Mouse (Mus musculus): Measurements from ENCODE around the gene Btla. TPM values are rescaled to one million over a fixed set of nuclear protein-coding genes. Genes with fewer than 3 reads are reported as not detected.

Gene Btla
- polyA plus RNA-seq (2015; fragmentation: Nextera tagmentation; extraction: Ambion mirVana), result 0.06 and 0.10 TPM in 2 replicates

DNA sequence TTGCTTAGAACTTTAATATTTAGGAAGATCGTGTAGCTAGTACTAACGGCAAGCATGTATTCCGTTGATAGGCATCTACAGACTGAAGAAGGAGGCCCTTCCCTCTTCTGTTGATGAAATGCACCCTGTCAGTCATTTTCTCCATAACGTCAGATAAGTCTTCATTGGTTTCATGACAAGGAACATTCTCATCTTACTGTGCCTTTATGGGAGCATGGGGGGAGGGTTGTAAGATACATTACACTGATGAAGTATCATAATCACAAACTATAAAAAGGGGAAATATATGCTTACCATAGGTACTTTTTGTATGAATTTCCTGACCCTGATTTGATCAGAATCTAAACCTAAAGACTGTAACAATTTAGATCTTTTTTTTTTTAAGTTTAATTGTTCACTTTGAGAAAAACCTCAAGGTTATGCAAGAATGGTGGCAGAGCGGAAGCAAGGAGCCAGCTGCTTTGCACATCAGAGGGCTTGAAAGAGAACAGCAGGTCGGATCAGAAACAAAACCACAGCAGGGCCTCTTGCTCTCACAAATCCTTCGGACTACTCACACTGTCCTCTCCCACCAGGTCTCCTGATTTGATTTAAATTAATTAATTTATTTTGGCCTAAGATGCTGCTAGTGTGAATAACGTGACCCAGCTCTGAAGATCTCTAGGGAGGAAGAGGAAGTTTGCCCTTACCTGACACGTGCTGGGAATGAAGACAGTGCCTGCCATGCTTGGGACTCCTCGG lies at the start of gene Btla:
Btla (plus strand) TSS at position 668 of the 741 bp plus-strand sequence.
- Histone ChIP-seq H3K9ac (replicated peaks; ENCODE audit: low read depth, low read length) (no peak within 1 kb of the TSS), H3K4me3 (replicated peaks; ENCODE audit: low read length) (no peak within 1 kb of the TSS), H3K4me1 (replicated peaks; ENCODE audit: control insufficient read depth, insufficient read depth, low read length) (no peaks in the 10 kb centered on the region), H3K27me3 (replicated peaks; ENCODE audit: control insufficient read depth, insufficient read depth, low read length) (no peaks in the 10 kb centered on the region), H3K27ac (ENCODE audit: low read length) (no peak within 1 kb of the TSS), H3K36me3 (ENCODE audit: control insufficient read depth, insufficient read depth) (no peaks in the 10 kb centered on the region), H3K9me3 (ENCODE audit: control insufficient read depth, low read length) (no peaks in the 10 kb centered on the region), H3K4me2 (ENCODE audit: low read length) (no peak within 1 kb of the TSS)
- WGBS, result 32% methylated on average over 10 of the region's 10 CpGs
- no peak for ATAC-seq

GRCm38 (mm10) chr16:45178552-45178951 lies 45.6 kb upstream of the Btla start:
- ATAC-seq, result no peak
- no peaks in the 10 kb centered on the region for H3K27me3 ChIP-seq (replicated peaks; ENCODE audit: control insufficient read depth, insufficient read depth, low read length)
- 85% methylated on average over 2 of the region's 2 CpGs for WGBS
- no peak overlapping the region for H3K4me2 ChIP-seq (ENCODE audit: low read length)
- no peaks in the 10 kb centered on the region for H3K9me3 ChIP-seq (ENCODE audit: control insufficient read depth, low read length)
- H3K9ac ChIP-seq (replicated peaks; ENCODE audit: low read depth, low read length), result no peak overlapping the region
- no peaks in the 10 kb centered on the region for H3K4me1 ChIP-seq (replicated peaks; ENCODE audit: control insufficient read depth, insufficient read depth, low read length)
- no peak overlapping the region for H3K4me3 ChIP-seq (replicated peaks; ENCODE audit: low read length)
- H3K27ac ChIP-seq (ENCODE audit: low read length), result no peak overlapping the region
- peaks cover 5% of the 10 kb centered on the region; the same call in 1 of the 2 replicates for H3K36me3 ChIP-seq (ENCODE audit: control insufficient read depth, insufficient read depth)

- Histone ChIP-seq H3K4me3 (replicated peaks; ENCODE audit: low read length) (no peak overlapping the region), H3K9me3 (ENCODE audit: control insufficient read depth, low read length) (no peaks in the 10 kb centered on the region), H3K27me3 (replicated peaks; ENCODE audit: control insufficient read depth, insufficient read depth, low read length) (no peaks in the 10 kb centered on the region), H3K9ac (replicated peaks; ENCODE audit: low read depth, low read length) (no peak overlapping the region), H3K27ac (ENCODE audit: low read length) (no peak overlapping the region), H3K4me1 (replicated peaks; ENCODE audit: control insufficient read depth, insufficient read depth, low read length) (no peaks in the 10 kb centered on the region), H3K36me3 (ENCODE audit: control insufficient read depth, insufficient read depth) (peaks cover 12% of the 10 kb centered on the region), H3K4me2 (ENCODE audit: low read length) (no peak overlapping the region)
- WGBS, result 93% methylated on average over 5 of the region's 5 CpGs
- no peak for ATAC-seq
These were observed 42.3 kb upstream of the Btla start for GRCm38 (mm10) chr16:45181824-45182223.

GRCm38 (mm10) chr16:45192613-45193012 lies 31.5 kb upstream of the Btla start:
- peak; percentile 66 for ATAC-seq
- Histone ChIP-seq H3K27me3 (replicated peaks; ENCODE audit: control insufficient read depth, insufficient read depth, low read length) (no peaks in the 10 kb centered on the region), H3K4me3 (replicated peaks; ENCODE audit: low read length) (no peak overlapping the region), H3K9ac (replicated peaks; ENCODE audit: low read depth, low read length) (no peak overlapping the region), H3K4me2 (ENCODE audit: low read length) (no peak overlapping the region), H3K9me3 (ENCODE audit: control insufficient read depth, low read length) (no peaks in the 10 kb centered on the region), H3K4me1 (replicated peaks; ENCODE audit: control insufficient read depth, insufficient read depth, low read length) (no peaks in the 10 kb centered on the region), H3K36me3 (ENCODE audit: control insufficient read depth, insufficient read depth) (peaks cover 6% of the 10 kb centered on the region), H3K27ac (ENCODE audit: low read length) (no peak overlapping the region)
- 0% methylated on average over 1 of the region's 1 CpGs for WGBS

- ATAC-seq, result peak; percentile 91
These were observed 27.3 kb upstream of the Btla start for GRCm38 (mm10) chr16:45196816-45197215.

DNA sequence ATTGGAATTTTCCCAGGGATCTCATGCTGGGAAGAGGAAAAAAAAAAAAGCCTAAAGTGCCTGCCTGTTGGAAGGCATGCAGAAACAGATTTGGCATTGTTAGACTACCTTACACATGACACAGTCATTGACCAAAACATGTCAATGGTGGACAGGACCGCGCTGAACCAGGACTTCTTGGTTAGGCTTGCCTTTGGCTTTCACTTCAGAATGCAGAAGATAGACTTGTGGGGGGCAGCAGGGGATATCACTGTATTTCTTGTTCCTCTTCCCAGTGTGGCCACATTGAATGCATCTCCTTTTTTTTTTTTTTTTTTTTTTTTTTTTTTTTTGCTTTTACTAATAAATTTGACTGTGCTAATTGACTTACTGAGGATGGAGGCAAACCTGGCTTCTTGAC lies 22.7 kb upstream of the Btla start:
- Histone ChIP-seq H3K9ac (replicated peaks; ENCODE audit: low read depth, low read length) (no peak overlapping the region), H3K27me3 (replicated peaks; ENCODE audit: control insufficient read depth, insufficient read depth, low read length) (no peaks in the 10 kb centered on the region), H3K27ac (ENCODE audit: low read length) (no peak overlapping the region), H3K4me2 (ENCODE audit: low read length) (no peak overlapping the region), H3K4me3 (replicated peaks; ENCODE audit: low read length) (no peak overlapping the region), H3K36me3 (ENCODE audit: control insufficient read depth, insufficient read depth) (no peaks in the 10 kb centered on the region), H3K4me1 (replicated peaks; ENCODE audit: control insufficient read depth, insufficient read depth, low read length) (no peaks in the 10 kb centered on the region), H3K9me3 (ENCODE audit: control insufficient read depth, low read length) (no peaks in the 10 kb centered on the region)
- ATAC-seq, result no peak
- WGBS, result 87% methylated on average over 2 of the region's 2 CpGs

More at GRCm38 (mm10) chr16:45196816-45197215, 27.3 kb upstream of the Btla start:
- H3K9ac ChIP-seq (replicated peaks; ENCODE audit: low read depth, low read length), result no peak overlapping the region
- H3K4me2 ChIP-seq (ENCODE audit: low read length), result no peak overlapping the region
- H3K9me3 ChIP-seq (ENCODE audit: control insufficient read depth, low read length), result no peaks in the 10 kb centered on the region
- no peak overlapping the region for H3K4me3 ChIP-seq (replicated peaks; ENCODE audit: low read length)
- H3K27me3 ChIP-seq (replicated peaks; ENCODE audit: control insufficient read depth, insufficient read depth, low read length), result no peaks in the 10 kb centered on the region
- no peak overlapping the region for H3K27ac ChIP-seq (ENCODE audit: low read length)
- WGBS, result 25% methylated on average over 6 of the region's 6 CpGs
- no peaks in the 10 kb centered on the region for H3K4me1 ChIP-seq (replicated peaks; ENCODE audit: control insufficient read depth, insufficient read depth, low read length)
- no peaks in the 10 kb centered on the region for H3K36me3 ChIP-seq (ENCODE audit: control insufficient read depth, insufficient read depth)

GRCm38 (mm10) chr16:45204438-45204837 lies 19.7 kb upstream of the Btla start:
- no peak for ATAC-seq
- no peak overlapping the region for H3K27ac ChIP-seq (ENCODE audit: low read length)
- no peaks in the 10 kb centered on the region for H3K4me1 ChIP-seq (replicated peaks; ENCODE audit: control insufficient read depth, insufficient read depth, low read length)
- no peak overlapping the region for H3K4me2 ChIP-seq (ENCODE audit: low read length)
- 87% methylated on average over 4 of the region's 4 CpGs for WGBS
- no peak overlapping the region for H3K9ac ChIP-seq (replicated peaks; ENCODE audit: low read depth, low read length)
- no peaks in the 10 kb centered on the region for H3K27me3 ChIP-seq (replicated peaks; ENCODE audit: control insufficient read depth, insufficient read depth, low read length)
- H3K9me3 ChIP-seq (ENCODE audit: control insufficient read depth, low read length), result no peaks in the 10 kb centered on the region
- no peaks in the 10 kb centered on the region for H3K36me3 ChIP-seq (ENCODE audit: control insufficient read depth, insufficient read depth)
- no peak overlapping the region for H3K4me3 ChIP-seq (replicated peaks; ENCODE audit: low read length)

- no peak overlapping the region for H3K4me3 ChIP-seq (replicated peaks; ENCODE audit: low read length)
- 83% methylated on average over 12 of the region's 12 CpGs for WGBS
- ATAC-seq, result no peak
- no peak overlapping the region for H3K9ac ChIP-seq (replicated peaks; ENCODE audit: low read depth, low read length)
- no peaks in the 10 kb centered on the region for H3K27me3 ChIP-seq (replicated peaks; ENCODE audit: control insufficient read depth, insufficient read depth, low read length)
- H3K4me1 ChIP-seq (replicated peaks; ENCODE audit: control insufficient read depth, insufficient read depth, low read length), result no peaks in the 10 kb centered on the region
- H3K27ac ChIP-seq (ENCODE audit: low read length), result no peak overlapping the region
- H3K4me2 ChIP-seq (ENCODE audit: low read length), result no peak overlapping the region
- H3K9me3 ChIP-seq (ENCODE audit: control insufficient read depth, low read length), result no peaks in the 10 kb centered on the region
- H3K36me3 ChIP-seq (ENCODE audit: control insufficient read depth, insufficient read depth), result no peaks in the 10 kb centered on the region
These were observed 19.1 kb upstream of the Btla start for GRCm38 (mm10) chr16:45204859-45205670.

GRCm38 (mm10) chr16:45222016-45222415 lies 2.1 kb upstream of the Btla start:
- H3K9me3 ChIP-seq (ENCODE audit: control insufficient read depth, low read length), result no peaks in the 10 kb centered on the region
- ATAC-seq, result no peak

More at GRCm38 (mm10) chr16:45222016-45222415, 2.1 kb upstream of the Btla start:
- Histone ChIP-seq H3K9ac (replicated peaks; ENCODE audit: low read depth, low read length) (no peak overlapping the region), H3K4me3 (replicated peaks; ENCODE audit: low read length) (no peak overlapping the region), H3K4me2 (ENCODE audit: low read length) (no peak overlapping the region), H3K27me3 (replicated peaks; ENCODE audit: control insufficient read depth, insufficient read depth, low read length) (no peaks in the 10 kb centered on the region), H3K4me1 (replicated peaks; ENCODE audit: control insufficient read depth, insufficient read depth, low read length) (no peaks in the 10 kb centered on the region), H3K36me3 (ENCODE audit: control insufficient read depth, insufficient read depth) (no peaks in the 10 kb centered on the region), H3K27ac (ENCODE audit: low read length) (no peak overlapping the region)
- WGBS, result 26% methylated on average over 2 of the region's 2 CpGs

Data from forebrain, embryonic 16.5 days (tissue).